Mouse (Mus musculus) lung, postnatal 10 days (tissue): ENCODE data around the gene Oas2.
A peak's percentile ranks its signal among the peaks of the same experiment; 100 is the strongest.
"Not testable (repeated sequence)": the region's sequence is repeated elsewhere in the genome, so short reads cannot be mapped to it uniquely, and the experiment has no call there.

Source experiments
- DNase-seq: peaks from one replicate; pipeline ENCODE4 v3.0.0; 2021

Gene Oas2

GRCm38 (mm10) chr5:120749688-120750087, at the start of gene Oas2:
Oas2 (minus strand) TSS chr5:120749853.
- no peak for DNase-seq

- not testable (repeated sequence) for DNase-seq
Observed at GRCm38 (mm10) chr5:120798943-120799342, 49.3 kb upstream of the Oas2 start.

GRCm38 (mm10) chr5:120798147-120798546, 48.5 kb upstream of the Oas2 start:
- not testable (repeated sequence) for DNase-seq

- DNase-seq, result peak; percentile 40
Observed at GRCm38 (mm10) chr5:120795480-120796034, 45.9 kb upstream of the Oas2 start, which contains the start of gene Oas1e. Oas1e (minus strand) TSS chr5:120795530.

- DNase-seq, result peak; percentile 61
Observed at GRCm38 (mm10) chr5:120793043-120793442, 43.4 kb upstream of the Oas2 start.

- no peak for DNase-seq
Observed at GRCm38 (mm10) chr5:120787042-120787441, 37.4 kb upstream of the Oas2 start.

GRCm38 (mm10) chr5:120782446-120782845, 32.8 kb upstream of the Oas2 start:
- DNase-seq, result no peak

- DNase-seq, result no peak
Observed at GRCm38 (mm10) chr5:120781646-120782045, 32.0 kb upstream of the Oas2 start.

- no peak for DNase-seq
Observed at GRCm38 (mm10) chr5:120779922-120780321, 30.3 kb upstream of the Oas2 start.

- no peak for DNase-seq
Observed at GRCm38 (mm10) chr5:120778941-120779340, 29.3 kb upstream of the Oas2 start.

GRCm38 (mm10) chr5:120777478-120777877, 27.8 kb upstream of the Oas2 start, which contains the start of gene Oas3:
Oas3 (minus strand) TSS chr5:120777661.
- DNase-seq, result no peak

- no peak for DNase-seq
Observed at GRCm38 (mm10) chr5:120776801-120777200, 27.1 kb upstream of the Oas2 start.

GRCm38 (mm10) chr5:120775287-120775985, 25.8 kb upstream of the Oas2 start:
- DNase-seq, result no peak

- DNase-seq, result no peak
Observed at GRCm38 (mm10) chr5:120769396-120769795, 19.7 kb upstream of the Oas2 start.

- no peak for DNase-seq
Observed at GRCm38 (mm10) chr5:120765010-120765409, 15.4 kb upstream of the Oas2 start.

- DNase-seq, result no peak
Observed at GRCm38 (mm10) chr5:120761901-120762300, 12.2 kb upstream of the Oas2 start.

GRCm38 (mm10) chr5:120754215-120754614, 4.6 kb upstream of the Oas2 start:
- no peak for DNase-seq

GRCm38 (mm10) chr5:120752786-120753185, 3.1 kb upstream of the Oas2 start:
- DNase-seq, result no peak

- DNase-seq, result no peak
Observed at GRCm38 (mm10) chr5:120751206-120751605, 1.6 kb upstream of the Oas2 start.

GRCm38 (mm10) chr5:120746451-120746850, 3.2 kb downstream of the Oas2 start:
- peak; percentile 72 for DNase-seq

- DNase-seq, result peak; percentile 43
Observed at GRCm38 (mm10) chr5:120742125-120742524, 7.5 kb downstream of the Oas2 start.

GRCm38 (mm10) chr5:120734380-120734990, 15.2 kb downstream of the Oas2 start:
- DNase-seq, result no peak

GRCm38 (mm10) chr5:120733696-120734095, 16.0 kb downstream of the Oas2 start:
- no peak for DNase-seq

GRCm38 (mm10) chr5:120732740-120733139, 16.9 kb downstream of the Oas2 start:
- DNase-seq, result no peak
